Mouse (Mus musculus) midbrain, embryonic 13.5 days (tissue): ENCODE measurements around the gene Eif2a. TPM values are rescaled to one million over a fixed set of nuclear protein-coding genes. Genes with fewer than 3 reads are reported as not detected.
"Not testable (repeated sequence)": the region's sequence is repeated elsewhere in the genome, so short reads cannot be mapped to it uniquely, and the experiment has no call there.

Experiments used
- ATAC-seq: fragments of 200-750 bp; cut with Nextera tagmentation; 2 replicates; pipeline ENCODE4 v1.8.0; 2017; ENCODE audit warnings: mild to moderate bottlenecking, moderate TSS enrichment, moderate library complexity
- H3K27ac ChIP-seq: fragments of 300-500 bp; sonication (generic); 2 replicates; pipeline ENCODE4 v1.5.1; 2015; ENCODE audit warnings: inconsistent platforms, mild to moderate bottlenecking, moderate library complexity
- H3K27me3 ChIP-seq: fragments of 300-500 bp; sonication (generic); 2 replicates; pipeline ENCODE4 v1.6.1; 2015; ENCODE audit warnings: mild to moderate bottlenecking, inconsistent platforms
- H3K36me3 ChIP-seq: fragments of 300-500 bp; sonication (generic); 2 replicates; pipeline ENCODE4 v1.6.1; 2015; ENCODE audit warnings: mild to moderate bottlenecking, inconsistent platforms
- H3K4me1 ChIP-seq: fragments of 300-500 bp; sonication (generic); replicated peaks from 2 replicates; pipeline ENCODE4 v1.6.1; 2015; ENCODE audit warnings: inconsistent platforms
- H3K4me2 ChIP-seq: fragments of 300-500 bp; sonication (generic); replicated peaks from 2 replicates; pipeline ENCODE4 v1.6.1; 2015; ENCODE audit warnings: moderate library complexity, mild to moderate bottlenecking, inconsistent platforms
- H3K4me3 ChIP-seq: fragments of 300-500 bp; sonication (generic); replicated peaks from 2 replicates; pipeline ENCODE4 v1.5.1; 2015; ENCODE audit warnings: mild to moderate bottlenecking, inconsistent platforms
- H3K9ac ChIP-seq: fragments of 300-500 bp; sonication (generic); replicated peaks from 2 replicates; pipeline ENCODE4 v1.6.1; 2015; ENCODE audit warnings: mild to moderate bottlenecking, inconsistent platforms
- H3K9me3 ChIP-seq: fragments of 300-500 bp; sonication (generic); 2 replicates; pipeline ENCODE4 v1.6.1; 2016; ENCODE audit warnings: mild to moderate bottlenecking, inconsistent platforms
- WGBS: fragments of 180-500 bp; shearing (Covaris S2); methylation state at CpG from one replicate; pipeline ENCODE4 v1.1.7; 2015; 5-methylcytosine and 5-hydroxymethylcytosine counted together
- polyA plus RNA-seq: library from polyadenylated mRNA; unstranded; fragments of >200 nt; fragmentation: Nextera tagmentation; extraction: Ambion mirVana; gene quantifications from 2 replicates; pipeline ENCODE4 v1.2.1, GENCODE M21; 2015

Gene Eif2a
- polyA plus RNA-seq, 1 experiment from 2014 or later = 43.3 TPM

GRCm38 (mm10) chr3:58582297-58582696 lies 56.7 kb downstream of the Eif2a start:
- peaks cover 25% of the 10 kb centered on the region for H3K36me3 ChIP-seq
- ATAC-seq = no peak
- no peaks in the 10 kb centered on the region for H3K9me3 ChIP-seq
- H3K27me3 ChIP-seq = no peaks in the 10 kb centered on the region
- H3K4me1 ChIP-seq = peaks cover 31% of the 10 kb centered on the region
- H3K27ac ChIP-seq = no peak overlapping the region
- 88% methylated on average over 5 of the region's 5 CpGs for WGBS
- H3K4me2 ChIP-seq = no peak overlapping the region
- no peak overlapping the region for H3K4me3 ChIP-seq
- H3K9ac ChIP-seq = no peak overlapping the region

- WGBS = 93% methylated on average over 5 of the region's 5 CpGs
- peaks cover 31% of the 10 kb centered on the region for H3K36me3 ChIP-seq
- H3K27ac ChIP-seq = no peak overlapping the region
- no peak for ATAC-seq
- no peak overlapping the region for H3K4me3 ChIP-seq
- H3K9me3 ChIP-seq = no peaks in the 10 kb centered on the region
- H3K4me1 ChIP-seq = peaks cover 28% of the 10 kb centered on the region
- H3K4me2 ChIP-seq = no peak overlapping the region
- no peak overlapping the region for H3K9ac ChIP-seq
- H3K27me3 ChIP-seq = no peaks in the 10 kb centered on the region
These were observed 57.3 kb downstream of the Eif2a start for GRCm38 (mm10) chr3:58582788-58583426.

GRCm38 (mm10) chr3:58590544-58590943 lies 64.9 kb downstream of the Eif2a start:
- not testable (repeated sequence) for H3K4me2 ChIP-seq

GRCm38 (mm10) chr3:58592666-58593065 lies 67.0 kb downstream of the Eif2a start:
- not testable (repeated sequence) for ATAC-seq, H3K4me3 ChIP-seq, H3K9me3 ChIP-seq, H3K4me1 ChIP-seq, H3K27ac ChIP-seq, H3K4me2 ChIP-seq, H3K27me3 ChIP-seq, H3K9ac ChIP-seq
- 84% methylated on average over 7 of the region's 7 CpGs for WGBS
- H3K36me3 ChIP-seq = peaks cover 40% of the 10 kb centered on the region

More at GRCm38 (mm10) chr3:58590544-58590943, 64.9 kb downstream of the Eif2a start:
- H3K4me3 ChIP-seq, H3K9me3 ChIP-seq, H3K27me3 ChIP-seq, H3K9ac ChIP-seq, H3K27ac ChIP-seq, ATAC-seq, H3K4me1 ChIP-seq: not testable (repeated sequence)
- 95% methylated on average over 4 of the region's 4 CpGs for WGBS
- peaks cover 48% of the 10 kb centered on the region for H3K36me3 ChIP-seq

- no peak overlapping the region for H3K4me3 ChIP-seq
- no peak overlapping the region for H3K4me2 ChIP-seq
- peaks cover 40% of the 10 kb centered on the region for H3K36me3 ChIP-seq
- WGBS = 36% methylated on average over 5 of the region's 5 CpGs
- H3K9ac ChIP-seq = no peak overlapping the region
- H3K27ac ChIP-seq = no peak overlapping the region
- 0 out of 2 replicates have a peak, but pooled peaks cover 3% of the 10 kb centered on the region for H3K4me1 ChIP-seq
- no peak for ATAC-seq
- no peaks in the 10 kb centered on the region for H3K27me3 ChIP-seq
- no peaks in the 10 kb centered on the region for H3K9me3 ChIP-seq
These were observed 68.0 kb downstream of the Eif2a start for GRCm38 (mm10) chr3:58593623-58594022.

Other genes starting within 250 kb of the Eif2a start
- 8.0 and 8.7 TPM in 2 replicates for gene Tsc22d2, start 111.1 kb upstream of the Eif2a start, polyA plus RNA-seq
- gene Serp1, start 71 bp downstream of the Eif2a start, polyA plus RNA-seq = 74.0 and 75.3 TPM in 2 replicates
- 22.5 and 23.1 TPM in 2 replicates for gene Selenot, start 50.8 kb downstream of the Eif2a start, polyA plus RNA-seq
- 0.09 and 0.12 TPM in 2 replicates for gene Erich6, start 111.4 kb downstream of the Eif2a start, polyA plus RNA-seq
- gene Siah2, start 166.6 kb downstream of the Eif2a start, polyA plus RNA-seq = 5.8 and 5.9 TPM in 2 replicates